Mouse (Mus musculus) liver, embryonic 14.5 days (tissue): ENCODE results near the gene Bag6. TPM values are rescaled to one million over a fixed set of nuclear protein-coding genes. Genes with fewer than 3 reads are reported as not detected.

Experiments used
- ATAC-seq: fragments of 200-750 bp; cut with Nextera tagmentation; 2 replicates; pipeline ENCODE4 v1.8.0; 2017; ENCODE audit warnings: moderate number of reproducible peaks, mild to moderate bottlenecking, moderate library complexity; ENCODE audit not compliant: insufficient read depth
- DNase-seq, 3 experiments: peaks; one replicate each; pipeline ENCODE4 v3.0.0-alpha.2; 2012 to 2013; ENCODE audit warnings: low read depth in 3 of 3, low spot score in 3 of 3
- H3K27ac ChIP-seq: fragments of 300-500 bp; sonication (generic); 2 replicates; pipeline ENCODE4 v1.5.1; 2014; ENCODE audit warnings: moderate library complexity, mild to moderate bottlenecking, control low read depth, inconsistent platforms
- H3K27me3 ChIP-seq: fragments of 300-500 bp; sonication (generic); 2 replicates; pipeline ENCODE4 v1.6.1; 2014; ENCODE audit warnings: mild to moderate bottlenecking, low read length, moderate library complexity; ENCODE audit not compliant: control insufficient read depth, insufficient read depth
- H3K36me3 ChIP-seq: fragments of 300-500 bp; sonication (generic); replicated peaks from 2 replicates; pipeline ENCODE4 v1.6.1; 2014; ENCODE audit warnings: low read depth; ENCODE audit not compliant: control insufficient read depth, insufficient read depth
- H3K4me1 ChIP-seq, 2 experiments: fragments of 200-500 bp in 1 of 2; fragments of 300-500 bp in 1 of 2; sonication (generic) in 1 of 2; replicated peaks; 2 replicates each; pipeline ENCODE4 v1.6.1; 2012 to 2014; ENCODE audit warnings: antibody characterized with exemption in 1 of 2, inconsistent platforms in 1 of 2, low read length in 1 of 2; ENCODE audit not compliant: control insufficient read depth in 2 of 2, insufficient read depth in 2 of 2
- H3K4me2 ChIP-seq: fragments of 300-500 bp; sonication (generic); 2 replicates; pipeline ENCODE4 v1.6.1; 2014; ENCODE audit warnings: low read depth, mild to moderate bottlenecking, control low read depth, moderate library complexity
- H3K4me3 ChIP-seq, 2 experiments: fragments of 200-500 bp in 1 of 2; fragments of 300-500 bp in 1 of 2; sonication (generic) in 1 of 2; 2 replicates each; pipeline ENCODE4 v1.5.1; 2012 to 2014; ENCODE audit warnings: low read depth in 2 of 2, low read length in 2 of 2, mild to moderate bottlenecking in 2 of 2, control low read depth in 1 of 2, inconsistent platforms in 1 of 2, moderate library complexity in 1 of 2; ENCODE audit not compliant: insufficient read depth in 1 of 2
- H3K9ac ChIP-seq: fragments of 300-500 bp; sonication (generic); replicated peaks from 2 replicates; pipeline ENCODE4 v1.6.1; 2014; ENCODE audit warnings: mild to moderate bottlenecking, control low read depth, moderate library complexity
- H3K9me3 ChIP-seq: fragments of 300-500 bp; sonication (generic); 2 replicates; pipeline ENCODE4 v1.6.1; 2016; ENCODE audit warnings: low read length, mixed read lengths; ENCODE audit not compliant: control insufficient read depth
- CTCF ChIP-seq: IDR thresholded peaks from 2 replicates; pipeline ENCODE4 v1.5.1; 2016; ENCODE audit warnings: antibody characterized with exemption, low read depth, control low read depth
- EP300 ChIP-seq: IDR thresholded peaks from 2 replicates; pipeline ENCODE4 v1.6.1; 2016; ENCODE audit warnings: antibody characterized with exemption, low read depth
- WGBS: fragments of 180-500 bp; shearing (Covaris S2); extraction: QIAGEN DNeasy Blood & Tissue Kit; methylation state at CpG from one replicate; pipeline ENCODE4 v1.1.7; 2014; ENCODE audit not compliant: insufficient replicate concordance; 5-methylcytosine and 5-hydroxymethylcytosine counted together
- polyA plus RNA-seq, 2 experiments: library from polyadenylated mRNA; depleted of rRNA in 1 of 2; stranded (reverse) in 1 of 2; unstranded in 1 of 2; fragments of >200 nt; fragmentation: Nextera tagmentation in 1 of 2; extraction: Ambion mirVana in 1 of 2; gene quantifications; 2 replicates each; pipeline versions ENCODE4 v1.2.1 to v1.2.3; 2012 to 2014

Bag6 gene
- polyA plus RNA-seq (2012; rRNA removed) (45.7 and 48.1 TPM in 2 replicates), polyA plus RNA-seq (2014; fragmentation: Nextera tagmentation; extraction: Ambion mirVana) (22.9 and 30.5 TPM in 2 replicates)

DNA sequence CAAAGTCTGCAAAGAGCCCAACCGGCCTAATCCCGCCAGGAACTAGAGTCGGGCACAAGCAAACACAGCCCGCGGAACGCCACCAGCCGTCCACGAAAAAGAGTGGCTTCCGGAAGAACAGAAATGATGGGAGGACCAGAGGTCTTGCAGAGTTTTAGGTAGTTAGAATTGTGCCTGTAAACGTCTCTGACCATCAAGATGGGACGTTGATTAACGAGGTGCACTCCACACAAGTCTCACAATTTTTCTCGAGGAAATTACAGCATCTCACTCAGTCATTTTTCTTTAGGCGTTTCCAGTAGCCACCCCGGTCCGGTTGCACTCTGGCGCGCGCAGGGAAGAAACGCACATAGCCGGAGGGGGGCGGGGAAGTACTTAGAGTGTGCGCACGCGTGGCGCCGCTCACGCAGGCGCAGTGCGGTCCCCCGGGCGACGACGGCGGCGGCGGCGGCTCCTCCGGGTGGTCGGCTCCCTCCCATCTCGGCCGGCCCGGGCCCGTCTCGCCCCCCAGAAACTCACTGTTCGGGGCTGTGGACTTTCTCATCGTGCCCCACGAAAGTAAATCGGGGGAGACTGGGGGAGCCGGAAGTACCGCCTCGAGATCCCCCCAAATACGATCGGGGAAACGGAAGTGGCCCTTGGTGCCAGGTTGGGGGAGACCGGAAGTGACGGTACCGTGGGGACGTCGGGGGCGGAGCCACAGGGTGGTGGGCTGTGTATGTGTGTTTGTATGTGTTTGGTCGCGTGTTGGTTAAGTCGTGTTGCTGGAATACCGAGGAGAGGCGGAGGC, at the start of gene Bag6:
Gene Bag6, plus strand, starts transcription at position 378 of the 790 bp plus-strand sequence.
- H3K4me3 ChIP-seq: peak within 1 kb of the TSS; percentile 72 to 83
- DNase-seq: peak; percentile 81 to 86 (median 83)
- peak within 1 kb of the TSS; percentile 93 for H3K4me2 ChIP-seq
- peak within 1 kb of the TSS; percentile 81 for H3K9ac ChIP-seq
- H3K36me3 ChIP-seq: peaks cover 19% of the 10 kb centered on the region
- H3K27ac ChIP-seq: peak within 1 kb of the TSS; percentile 69
- ATAC-seq: peak; percentile 91
- TF ChIP-seq EP300: peak; percentile 73
- no peak for TF ChIP-seq CTCF
- H3K4me1 ChIP-seq: peaks cover 10 to 12% of the 10 kb centered on the region in 2 experiments
- H3K27me3 ChIP-seq: no peaks in the 10 kb centered on the region
- under 1% methylated on average over 65 of the region's 66 CpGs for WGBS
- no peaks in the 10 kb centered on the region for H3K9me3 ChIP-seq

GRCm38 (mm10) chr17:35085208-35085865, 49.6 kb upstream of the Bag6 start, which contains the start of gene Ly6g6f:
Gene Ly6g6f, minus strand, starts transcription at chr17:35085610.
- Histone ChIP-seq H3K4me3 (peak within 1 kb of the TSS in 1 of 2 experiments; percentile 14; a peak in 1 of 4 replicates), H3K9me3 (no peaks in the 10 kb centered on the region), H3K4me2 (no peak within 1 kb of the TSS), H3K9ac (no peak within 1 kb of the TSS), H3K27ac (no peak within 1 kb of the TSS), H3K27me3 (no peaks in the 10 kb centered on the region), H3K36me3 (no peaks in the 10 kb centered on the region), H3K4me1 (peaks cover 15 to 20% of the 10 kb centered on the region in 2 experiments)
- WGBS: 44% methylated on average over 7 of the region's 7 CpGs
- TF ChIP-seq EP300 (no peak), CTCF (no peak)
- DNase-seq (no peak), ATAC-seq (no peak)

- Histone ChIP-seq H3K4me1 (peaks cover 15 to 18% of the 10 kb centered on the region in 2 experiments), H3K4me2 (no peak overlapping the region), H3K36me3 (peaks cover 6% of the 10 kb centered on the region; the same call in 1 of the 2 replicates), H3K9me3 (no peaks in the 10 kb centered on the region), H3K9ac (no peak overlapping the region), H3K27me3 (no peaks in the 10 kb centered on the region), H3K4me3 (no peak overlapping the region), H3K27ac (no peak overlapping the region)
- DNase-seq (no peak), ATAC-seq (no peak)
- WGBS: 34% methylated on average over 2 of the region's 2 CpGs
- TF ChIP-seq EP300 (no peak), CTCF (peak; percentile 39)
Measured at GRCm38 (mm10) chr17:35088151-35088550, 46.8 kb upstream of the Bag6 start.

DNA sequence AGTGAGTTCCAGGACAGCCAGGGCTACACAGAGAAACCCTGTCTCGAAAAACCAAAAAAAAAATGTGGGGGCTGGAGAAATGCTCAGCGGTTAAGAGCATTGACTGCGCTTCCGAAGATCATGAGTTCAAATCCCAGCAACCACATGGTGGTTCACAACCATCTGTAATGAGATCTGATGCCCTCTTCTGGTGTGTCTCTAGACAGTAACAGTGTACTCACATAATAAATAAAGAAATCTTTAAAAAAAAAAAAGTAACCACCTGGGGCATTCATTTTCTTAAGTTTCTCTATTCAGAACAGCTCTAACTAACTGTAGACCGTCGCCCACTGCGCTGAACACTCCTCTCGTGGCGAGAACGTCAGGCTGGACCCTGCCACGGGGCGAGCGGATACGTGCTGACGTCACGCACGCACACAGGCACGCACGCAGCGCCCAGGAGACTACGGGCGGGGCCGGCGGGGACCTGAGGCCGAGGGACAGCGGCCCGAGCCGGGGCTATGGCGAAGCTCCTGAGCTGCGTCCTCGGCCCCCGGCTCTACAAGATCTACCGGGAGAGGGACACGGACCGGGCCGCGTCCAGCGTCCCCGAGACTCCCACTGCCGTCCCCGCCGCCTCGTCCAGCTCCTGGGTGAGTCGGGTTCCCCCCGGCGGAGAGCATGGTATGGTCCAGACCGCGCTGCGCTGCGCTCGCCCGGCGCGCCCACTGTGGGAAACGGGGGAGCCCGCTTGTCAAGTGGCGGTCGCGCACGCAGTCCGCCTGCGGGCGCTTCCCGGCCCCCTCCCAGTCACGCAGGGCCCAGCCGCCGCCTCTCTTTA, 45.9 kb upstream of the Bag6 start, which contains the start of gene Abhd16a:
Gene Abhd16a, plus strand, starts transcription at position 439 of the 820 bp plus-strand sequence.
- peak within 1 kb of the TSS; percentile 96 for H3K4me2 ChIP-seq
- peaks cover 15 to 18% of the 10 kb centered on the region in 2 experiments for H3K4me1 ChIP-seq
- H3K4me3 ChIP-seq: peak within 1 kb of the TSS; percentile 66 to 70
- WGBS: 3% methylated on average over 60 of the region's 67 CpGs
- peak within 1 kb of the TSS; percentile 86 for H3K9ac ChIP-seq
- H3K27me3 ChIP-seq: no peaks in the 10 kb centered on the region
- peak within 1 kb of the TSS; percentile 75 for H3K27ac ChIP-seq
- TF ChIP-seq CTCF: peak; percentile 22
- TF ChIP-seq EP300: no peak
- peak; percentile 82 to 87 (median 83) for DNase-seq
- peaks cover 6% of the 10 kb centered on the region; the same call in 1 of the 2 replicates for H3K36me3 ChIP-seq
- ATAC-seq: peak; percentile 97
- H3K9me3 ChIP-seq: no peaks in the 10 kb centered on the region
